ENCODE assay signal across 8 mouse cellular contexts in genomic region chr4:101168189-101168778, GRCm38 (mm10).
DNase-seq lines count a peak whose midpoint lies in the region; ATAC-seq and TF ChIP-seq lines count a peak whose summit lies in the region.

No protein-coding gene starts in this region.

- ATAC-seq in G1E (ENCODE audit: extremely low read depth, insufficient number of reproducible peaks, low FRiP score, poor library complexity, severe bottlenecking) = peak; percentile 66; the same call in 1 of the 2 replicates
- peak; percentile 62; the same call in 1 of the 2 replicates for ATAC-seq in midbrain, embryonic 14.5 days (ENCODE audit: low FRiP score, low TSS enrichment)

- no peak overlapping the region for H3K9ac ChIP-seq in midbrain, embryonic 14.5 days (replicated peaks; ENCODE audit: low read length)

- no peak overlapping the region for H3K4me2 ChIP-seq in midbrain, embryonic 14.5 days (ENCODE audit: low read length)

- peaks cover 37% of the 10 kb centered on the region for H3K4me1 ChIP-seq in G1E (ENCODE audit: insufficient read depth, low read depth, low read length)
- H3K4me1 ChIP-seq in hindbrain, embryonic 10.5 days (replicated peaks) = no peaks in the 10 kb centered on the region
- no peaks in the 10 kb centered on the region for H3K4me1 ChIP-seq in midbrain, embryonic 14.5 days (ENCODE audit: control insufficient read depth, insufficient read depth, low read length)

- no peaks in the 10 kb centered on the region for H3K27me3 ChIP-seq in G1E (ENCODE audit: insufficient read depth, low read length)
- no peaks in the 10 kb centered on the region for H3K27me3 ChIP-seq in hindbrain, embryonic 10.5 days (ENCODE audit: insufficient read depth, poor library complexity, severe bottlenecking)
- no peaks in the 10 kb centered on the region for H3K27me3 ChIP-seq in midbrain, embryonic 14.5 days (ENCODE audit: control insufficient read depth, insufficient read depth, low read length)

- no peaks in the 10 kb centered on the region for H3K9me3 ChIP-seq in G1E (replicated peaks)
- no peaks in the 10 kb centered on the region for H3K9me3 ChIP-seq in hindbrain, embryonic 10.5 days
- no peaks in the 10 kb centered on the region for H3K9me3 ChIP-seq in midbrain, embryonic 14.5 days (ENCODE audit: control insufficient read depth, low read length)

- TF ChIP-seq CTCF in gastrocnemius, adult 2 months (IDR thresholded peaks at IDR 0.05) = peak; percentile 78
- TF ChIP-seq CTCF in G1E (IDR thresholded peaks at IDR 0.05; ENCODE audit: low read depth, low read length) = no peak; the same call in 1 of the 2 replicates
- TF ChIP-seq CTCF in left cerebral cortex, adult 2 months (IDR thresholded peaks at IDR 0.05) = peak; percentile 69

- peaks cover 95% of the 10 kb centered on the region for H3K36me3 ChIP-seq in G1E (replicated peaks)
- H3K36me3 ChIP-seq in hindbrain, embryonic 10.5 days = peaks cover 33% of the 10 kb centered on the region
- peaks cover 39% of the 10 kb centered on the region; the same call in 1 of the 2 replicates for H3K36me3 ChIP-seq in midbrain, embryonic 14.5 days (ENCODE audit: control insufficient read depth, insufficient read depth, low read length)

- 0 out of 2 replicates have a peak overlapping the region, but pooled peaks have one; percentile 10 for H3K27ac ChIP-seq in gastrocnemius, adult 2 months
- no peak overlapping the region for H3K27ac ChIP-seq in hindbrain, embryonic 10.5 days
- no peak overlapping the region; the same call in 1 of the 2 replicates for H3K27ac ChIP-seq in left cerebral cortex, adult 2 months
- no peak overlapping the region for H3K27ac ChIP-seq in midbrain, embryonic 14.5 days (replicated peaks; ENCODE audit: low read depth, low read length)

- H3K4me3 ChIP-seq in gastrocnemius, adult 2 months = no peak overlapping the region
- no peak overlapping the region for H3K4me3 ChIP-seq in G1E (ENCODE audit: low read depth, low read length)
- H3K4me3 ChIP-seq in hindbrain, embryonic 10.5 days = no peak overlapping the region
- no peak overlapping the region for H3K4me3 ChIP-seq in left cerebral cortex, adult 2 months
- H3K4me3 ChIP-seq in midbrain, embryonic 14.5 days (replicated peaks; ENCODE audit: low read depth, low read length) = no peak overlapping the region

- intact Hi-C loops in gastrocnemius, adult 2 months (cut with DNase I) = loop anchor here (1.0 to 5.0 kb wide), 2 partner anchors 199 to 289 kb away; no protein-coding TSS in a partner anchor
- intact Hi-C loops in left cerebral cortex, adult 2 months (cut with DNase I) = loop anchor here (1.0 to 10.0 kb wide), 4 partner anchors 94 to 287 kb away; no protein-coding TSS in a partner anchor

- 56% methylated on average over 6 of the region's 6 CpGs for WGBS in hindbrain, embryonic 10.5 days
- WGBS in midbrain, embryonic 14.5 days = 47% methylated on average over 6 of the region's 6 CpGs

- peak; percentile 54 for DNase-seq in gastrocnemius, adult 2 months
- no peak for DNase-seq in gastrocnemius, postnatal 4 days (ENCODE audit: low spot score in 2 of 2)
- DNase-seq in G1E (ENCODE audit: low spot score) = no peak
- DNase-seq in cerebellum, postnatal 36 days = peak; percentile 42 to 58
- peak; percentile 35 for DNase-seq in hindbrain, embryonic 10.5 days (ENCODE audit: low spot score)
- DNase-seq in left cerebral cortex, adult 2 months (ENCODE audit: extremely low spot score in 1 of 2, low spot score in 2 of 2) = no peak
- peak; percentile 74 for DNase-seq in midbrain, embryonic 14.5 days
- DNase-seq in thymus, postnatal 36 days = peak; percentile 52 to 64

Comparison
In these comparisons a context has a peak if more than half of its experiments do, and no peak if none do; other contexts are left out.
1. DNase-seq: peak in gastrocnemius, adult 2 months (single experiment), cerebellum, postnatal 36 days (2 of 2), hindbrain, embryonic 10.5 days (single experiment), midbrain, embryonic 14.5 days (single experiment) and thymus, postnatal 36 days (2 of 2); none in gastrocnemius, postnatal 4 days (0 of 2), G1E (single experiment) and left cerebral cortex, adult 2 months (0 of 2).